Mouse (Mus musculus) cerebellum, adult 9-11 months (tissue): Measurements from ENCODE around the gene St8sia2.
"Not testable (repeated sequence)": the region's sequence is repeated elsewhere in the genome, so short reads cannot be mapped to it uniquely, and the experiment has no call there.

Source experiments
- DNase-seq: peaks from one replicate; pipeline ENCODE4 v3.0.0; 2022

The St8sia2 gene

GRCm38 (mm10) chr7:73972157-73972556, 41.3 kb downstream of the St8sia2 start:
- not testable (repeated sequence) for DNase-seq

- DNase-seq: no peak
Measured at GRCm38 (mm10) chr7:73965164-73965563, 48.3 kb downstream of the St8sia2 start.

- DNase-seq: no peak
Measured at GRCm38 (mm10) chr7:73962431-73962830, 51.1 kb downstream of the St8sia2 start.

GRCm38 (mm10) chr7:73954441-73954840, 59.0 kb downstream of the St8sia2 start:
- DNase-seq: peak; percentile 56

- DNase-seq: peak; percentile 10
Measured at GRCm38 (mm10) chr7:73953131-73953530, 60.4 kb downstream of the St8sia2 start.

GRCm38 (mm10) chr7:73941640-73942039, 71.8 kb downstream of the St8sia2 start:
- DNase-seq: no peak

GRCm38 (mm10) chr7:73939236-73939635, 74.3 kb downstream of the St8sia2 start:
- DNase-seq: no peak

- DNase-seq: no peak
Measured at GRCm38 (mm10) chr7:73938046-73938810, 75.3 kb downstream of the St8sia2 start.

- no peak for DNase-seq
Measured at GRCm38 (mm10) chr7:73936119-73936518, 77.4 kb downstream of the St8sia2 start.

- DNase-seq: no peak
Measured at GRCm38 (mm10) chr7:73935703-73936102, 77.8 kb downstream of the St8sia2 start.

- no peak for DNase-seq
Measured at GRCm38 (mm10) chr7:73933036-73933435, 80.5 kb downstream of the St8sia2 start.

- no peak for DNase-seq
Measured at GRCm38 (mm10) chr7:73920921-73921485, 92.5 kb downstream of the St8sia2 start.

GRCm38 (mm10) chr7:73917633-73918311, 95.7 kb downstream of the St8sia2 start:
- peak; percentile 88 for DNase-seq

- DNase-seq: no peak
Measured at GRCm38 (mm10) chr7:73911899-73912298, 101.6 kb downstream of the St8sia2 start.

GRCm38 (mm10) chr7:73910843-73911242, 102.6 kb downstream of the St8sia2 start:
- no peak for DNase-seq

GRCm38 (mm10) chr7:73909432-73910205, 103.9 kb downstream of the St8sia2 start:
- no peak for DNase-seq

- DNase-seq: no peak
Measured at GRCm38 (mm10) chr7:73894506-73894905, 119.0 kb downstream of the St8sia2 start.

GRCm38 (mm10) chr7:73891830-73892229, 121.7 kb downstream of the St8sia2 start:
- DNase-seq: no peak

GRCm38 (mm10) chr7:73890891-73891610, 122.4 kb downstream of the St8sia2 start:
- DNase-seq: no peak

GRCm38 (mm10) chr7:73890466-73890865, 123.0 kb downstream of the St8sia2 start:
- no peak for DNase-seq
